Mouse (Mus musculus): ENCODE results near the gene Trmt1l.

Trmt1l gene

DNA sequence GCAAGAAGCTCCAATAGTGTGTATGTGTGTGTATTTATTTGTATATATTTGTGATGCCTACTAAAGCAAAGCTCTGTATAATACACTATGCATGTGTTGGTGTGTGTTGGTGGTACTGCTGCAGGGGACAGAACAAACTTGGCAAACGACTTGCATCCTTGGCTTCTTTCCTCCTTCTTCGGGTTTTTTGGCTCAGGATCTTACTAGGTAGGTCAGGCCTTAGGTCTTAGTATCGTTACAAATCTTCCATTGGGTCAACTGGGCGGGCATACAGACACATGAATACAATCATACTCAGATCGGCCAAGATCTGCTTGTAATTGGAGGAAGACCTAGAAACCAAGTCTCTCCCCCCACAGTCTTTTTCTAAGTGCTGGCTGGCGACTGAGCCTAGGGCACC lies 66.4 kb downstream of the Trmt1l start:
- DNase-seq (ENCODE audit: extremely low spot score): no peak

DNA sequence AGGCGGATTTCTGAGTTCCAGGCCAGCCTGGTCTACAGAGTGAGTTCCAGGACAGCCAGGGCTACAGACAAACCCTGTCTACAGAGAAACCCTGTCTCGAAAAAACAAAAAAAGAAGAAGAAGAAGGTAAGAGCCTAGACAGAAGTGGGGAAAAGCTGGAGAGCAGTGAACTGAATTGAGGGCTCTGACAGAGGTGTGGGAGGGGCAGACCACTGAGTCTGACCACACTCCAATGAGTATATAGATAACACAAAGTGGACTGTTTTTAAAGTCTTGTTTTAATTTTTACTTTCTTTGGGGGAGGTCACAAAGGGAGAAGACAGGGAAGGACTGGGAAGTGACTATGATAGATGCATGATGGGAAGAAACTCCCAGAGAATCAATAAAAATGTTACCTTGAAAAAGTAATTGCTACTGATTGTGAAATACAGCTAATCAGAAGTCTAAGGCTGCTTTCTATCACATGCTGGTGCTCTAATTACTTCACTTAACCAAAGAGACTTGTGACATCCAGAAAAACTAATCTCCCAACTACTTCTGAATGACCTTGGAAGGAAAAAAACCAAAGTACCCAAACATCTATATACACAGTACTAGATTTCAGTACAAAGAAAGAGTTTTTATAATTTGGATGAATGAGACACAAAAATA lies 67.4 kb downstream of the Trmt1l start:
- DNase-seq (ENCODE audit: extremely low spot score): no peak

DNA sequence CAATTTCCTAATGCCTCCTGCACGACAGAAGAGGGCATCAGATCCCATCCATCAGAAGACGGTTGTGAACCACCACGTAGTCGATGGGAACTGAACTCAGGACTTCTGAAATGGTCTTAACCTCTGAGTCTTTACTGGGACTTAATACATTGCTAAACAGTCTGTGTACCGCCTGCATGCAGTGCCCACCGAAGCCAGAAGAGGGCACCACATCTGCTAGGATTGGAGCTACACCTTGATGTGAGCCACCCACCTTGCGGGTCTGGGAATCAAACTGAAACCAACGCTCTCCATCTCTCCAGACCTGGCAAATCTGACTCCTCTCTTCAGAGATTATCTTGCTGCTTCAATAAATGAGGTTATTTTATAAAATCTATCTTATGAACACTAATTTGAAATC lies 68.7 kb downstream of the Trmt1l start:
- DNase-seq (ENCODE audit: extremely low spot score): peak; percentile 20

DNA sequence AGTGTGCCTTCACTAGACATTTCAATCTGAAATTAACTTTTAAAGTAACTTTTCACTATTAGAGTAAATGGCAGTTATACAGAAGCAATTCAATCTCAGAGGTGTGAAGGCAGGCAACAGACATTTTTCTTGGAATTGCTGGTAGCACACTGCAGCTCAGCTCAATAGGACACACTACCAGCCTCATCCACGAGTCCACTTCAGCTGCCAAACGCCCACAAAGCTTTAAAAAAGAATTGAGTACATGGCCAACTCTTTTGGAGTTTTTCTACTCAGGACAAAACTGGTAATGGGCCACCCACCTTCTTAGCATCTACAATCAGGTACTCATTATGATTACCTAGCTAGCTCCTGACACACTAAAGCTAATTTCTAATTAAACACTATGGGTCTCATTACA lies 69.6 kb downstream of the Trmt1l start:
- DNase-seq (ENCODE audit: extremely low spot score): no peak

DNA sequence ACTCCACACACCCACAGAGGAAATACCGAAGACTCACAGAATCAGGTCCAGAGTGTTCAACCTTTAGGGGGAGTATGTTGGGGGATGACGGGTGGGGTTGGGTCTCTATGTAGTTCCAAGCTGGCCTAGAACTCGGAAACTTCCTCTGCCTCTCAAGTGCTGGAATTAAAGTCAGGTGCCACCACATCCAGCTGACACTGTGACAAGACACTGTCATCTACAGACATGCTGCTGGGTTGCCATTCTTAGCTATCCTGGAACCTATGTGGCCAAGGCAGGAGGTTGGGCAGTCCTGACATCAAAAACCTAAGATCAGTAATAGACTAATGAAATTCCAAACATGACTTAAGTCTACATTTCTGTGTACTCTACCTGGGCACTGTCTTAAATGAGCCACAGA lies 70.0 kb downstream of the Trmt1l start:
- no peak for DNase-seq (ENCODE audit: extremely low spot score)

DNA sequence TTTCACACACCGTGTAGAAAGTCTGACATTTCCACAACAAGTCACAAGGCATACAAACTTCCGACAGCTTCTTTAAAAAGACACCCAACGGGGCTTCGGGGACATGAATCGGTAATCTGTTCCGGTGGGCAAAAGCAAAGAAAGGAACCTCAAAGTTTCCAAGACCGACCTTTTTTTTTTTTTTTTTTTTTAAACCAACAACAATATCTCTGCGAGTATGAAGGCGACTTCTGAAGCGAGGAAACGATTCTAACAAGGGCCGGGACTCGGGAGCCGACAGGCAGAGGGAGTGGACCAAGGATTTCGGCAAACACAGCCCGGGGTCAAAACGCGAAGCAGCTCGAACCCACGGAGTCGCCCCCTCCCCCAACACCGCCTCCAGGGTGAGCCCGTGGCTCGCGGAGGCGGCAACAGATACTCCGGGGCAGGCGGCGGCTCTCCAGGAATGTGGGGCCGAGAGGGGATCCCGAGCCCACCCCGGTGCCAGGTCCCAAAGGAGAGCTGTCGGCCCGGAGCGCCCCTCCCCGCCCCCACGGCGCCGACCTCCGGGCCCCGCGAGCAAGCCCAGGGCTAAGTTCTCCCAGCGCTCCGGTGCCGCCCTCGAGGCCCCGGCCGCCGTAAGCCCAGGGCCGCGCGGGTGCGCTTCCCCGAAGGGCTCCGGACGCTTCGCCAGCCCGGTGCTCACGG lies 71.6 kb downstream of the Trmt1l start:
- DNase-seq (ENCODE audit: extremely low spot score): peak; percentile 78

DNA sequence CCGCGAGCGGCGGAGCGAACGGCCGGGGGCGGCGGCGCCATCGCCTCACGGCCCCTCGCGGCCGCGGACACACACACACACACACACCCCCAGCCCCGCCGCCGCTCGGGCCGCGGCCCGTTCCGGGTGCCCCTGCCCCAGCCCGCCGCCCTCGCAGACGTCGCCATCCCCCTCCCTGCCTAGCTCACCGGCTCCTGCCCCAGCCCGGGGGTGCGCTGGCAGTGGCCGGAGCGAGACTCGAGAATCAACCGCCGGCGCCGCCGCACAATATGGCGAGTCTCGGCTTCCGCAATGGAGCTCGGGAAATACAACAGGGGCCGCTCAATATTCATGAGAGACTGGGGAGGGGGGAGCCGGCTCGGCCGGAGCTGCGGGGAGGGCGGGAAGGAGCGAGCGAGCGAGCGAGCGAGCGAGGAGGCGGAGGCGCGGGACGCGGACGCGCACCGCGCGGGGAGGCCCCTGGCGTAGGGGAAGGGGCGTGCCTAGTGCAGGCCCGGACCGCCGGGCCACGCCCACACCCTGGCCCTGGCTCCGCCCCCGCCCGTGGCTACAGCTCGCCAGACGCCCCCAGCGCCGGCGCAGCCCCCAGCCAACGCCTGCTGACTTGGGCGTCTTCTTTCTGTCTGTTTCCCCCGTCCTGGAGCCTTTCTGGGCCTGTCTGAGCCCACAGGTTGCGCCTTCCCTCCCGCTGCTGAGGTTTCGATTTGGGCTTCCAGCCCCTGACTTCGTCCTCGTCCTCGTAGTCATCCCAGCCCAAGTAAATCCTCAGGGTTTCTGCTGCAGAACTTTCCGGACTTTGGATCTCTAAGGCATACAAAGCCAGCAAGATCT lies 72.4 kb downstream of the Trmt1l start, which contains the start of gene Rnf2:
Gene Rnf2 (minus strand): TSS at position 425 of the 831 bp plus-strand sequence.
- peak; percentile 93 for DNase-seq (ENCODE audit: extremely low spot score)

Measured in embryo, embryonic 9.5 days (tissue).